Mouse (Mus musculus) lung, postnatal 14 days (tissue): ENCODE measurements around the gene Usp29.
"Not testable (repeated sequence)": the region's sequence is repeated elsewhere in the genome, so short reads cannot be mapped to it uniquely, and the experiment has no call there.

Source experiments
- DNase-seq: peaks from one replicate; pipeline ENCODE4 v3.0.0; 2021

Gene Usp29

DNA sequence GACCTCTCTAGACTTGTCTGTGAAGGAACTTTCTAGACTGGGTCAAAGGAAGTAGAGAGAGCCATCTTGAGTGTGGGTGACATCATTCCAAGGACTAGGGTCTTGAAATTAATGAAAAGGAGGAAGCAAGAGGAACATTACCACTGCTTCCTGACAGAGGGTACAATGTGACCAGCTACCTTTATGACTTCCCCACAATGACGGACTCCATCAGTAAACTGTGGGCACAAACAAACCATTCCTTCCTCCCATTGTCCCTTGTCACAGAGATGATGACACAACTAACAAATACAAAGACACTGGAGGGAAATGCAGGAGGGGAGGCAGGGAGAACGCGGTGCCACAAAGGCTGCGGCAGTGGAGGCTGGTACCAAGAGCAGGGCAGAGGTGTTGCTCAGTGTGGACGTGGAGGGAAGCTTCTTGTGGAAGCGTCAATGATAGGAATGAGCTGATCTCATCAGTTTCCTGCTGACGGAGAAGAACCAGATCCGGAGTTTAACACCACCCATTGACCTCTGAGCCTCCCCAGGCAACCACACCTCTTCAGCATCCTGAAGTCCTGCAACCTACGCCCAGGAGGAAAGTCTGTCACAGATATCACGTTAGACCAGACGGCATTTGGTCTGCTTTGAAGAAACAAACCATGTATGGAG is 149.3 kb downstream of the Usp29 start:
- DNase-seq = no peak

DNA sequence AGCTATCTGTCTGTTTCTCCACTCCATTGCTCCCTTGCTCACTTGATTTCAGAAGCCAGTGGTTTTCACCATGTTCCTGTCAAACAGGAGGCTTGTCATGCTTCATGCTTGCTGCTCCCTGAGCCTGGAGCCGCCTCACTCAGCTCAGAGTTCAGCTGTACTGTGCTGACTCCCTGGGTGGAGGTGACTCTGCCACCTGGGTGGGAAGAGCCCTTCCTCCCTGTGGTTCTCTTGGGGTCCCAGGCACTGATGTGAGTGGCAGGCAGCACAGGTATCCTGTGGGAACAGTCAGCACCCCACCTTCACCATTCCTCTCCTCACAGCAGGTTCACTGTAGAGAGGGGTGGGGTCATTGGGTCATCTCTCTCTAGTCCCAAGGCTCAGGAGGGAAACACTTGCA is 150.5 kb downstream of the Usp29 start:
- DNase-seq = not testable (repeated sequence)

DNA sequence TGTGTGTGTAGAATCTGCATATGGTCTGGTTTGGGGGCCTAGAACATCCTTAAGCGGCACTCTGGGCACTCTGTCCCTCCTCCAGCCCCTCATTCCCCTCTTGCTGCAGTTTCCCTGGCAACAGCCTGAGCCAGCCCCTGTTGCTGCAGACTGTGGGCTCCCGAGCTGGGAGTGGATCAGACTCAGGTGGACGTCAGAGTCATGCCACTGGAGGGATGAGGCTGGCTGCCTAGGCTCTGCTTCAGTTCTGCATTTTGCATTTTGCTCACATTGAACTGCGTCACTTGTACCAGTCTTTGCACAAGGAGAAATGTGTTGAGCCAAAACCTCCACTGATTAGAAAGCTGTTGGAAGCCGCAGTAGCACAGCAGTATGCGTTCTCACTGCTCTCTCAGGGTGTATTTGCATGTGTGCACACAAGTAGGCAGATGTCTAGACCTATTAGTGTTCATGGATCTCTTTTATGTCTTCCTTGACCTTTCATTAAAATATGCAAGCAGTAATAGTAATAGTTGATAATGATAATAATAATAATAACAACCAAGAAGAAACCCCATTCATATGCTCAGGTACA is 151.2 kb downstream of the Usp29 start:
- DNase-seq = no peak

DNA sequence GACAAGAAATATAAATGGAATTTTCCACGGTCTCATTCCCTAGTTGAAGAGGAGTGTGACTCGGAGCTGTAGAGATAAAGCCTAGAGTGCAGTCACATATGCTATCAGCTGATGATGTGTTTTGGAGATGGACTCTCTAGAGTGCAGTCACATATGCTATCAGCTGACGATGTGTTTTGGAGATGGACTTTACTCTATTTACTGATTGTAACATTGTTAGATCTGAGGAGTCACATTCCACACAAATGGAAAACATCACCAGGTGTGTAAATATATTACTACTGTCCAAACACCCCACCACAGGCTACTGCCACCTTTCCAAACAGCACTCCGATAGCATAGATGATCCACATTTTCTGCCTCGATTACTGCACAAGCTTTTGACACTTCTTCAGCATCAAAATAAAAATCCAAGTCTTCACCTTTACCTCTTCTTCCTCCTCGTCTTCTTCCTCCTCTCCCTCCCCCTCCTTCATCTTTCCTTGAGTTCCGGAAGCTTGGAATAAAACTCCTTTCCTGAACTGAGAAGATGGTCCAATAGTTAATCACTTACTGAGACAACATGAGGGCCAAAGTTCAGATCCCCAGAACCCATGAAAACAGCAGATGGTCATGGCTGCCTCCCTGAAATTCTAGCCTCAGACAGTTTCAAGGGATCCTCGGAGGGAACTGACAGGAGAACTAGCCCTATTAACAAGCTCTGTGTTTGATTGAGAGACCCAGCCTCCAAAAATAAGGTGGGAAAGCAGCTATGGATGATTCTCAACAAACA is 153.2 kb downstream of the Usp29 start:
- no peak for DNase-seq

DNA sequence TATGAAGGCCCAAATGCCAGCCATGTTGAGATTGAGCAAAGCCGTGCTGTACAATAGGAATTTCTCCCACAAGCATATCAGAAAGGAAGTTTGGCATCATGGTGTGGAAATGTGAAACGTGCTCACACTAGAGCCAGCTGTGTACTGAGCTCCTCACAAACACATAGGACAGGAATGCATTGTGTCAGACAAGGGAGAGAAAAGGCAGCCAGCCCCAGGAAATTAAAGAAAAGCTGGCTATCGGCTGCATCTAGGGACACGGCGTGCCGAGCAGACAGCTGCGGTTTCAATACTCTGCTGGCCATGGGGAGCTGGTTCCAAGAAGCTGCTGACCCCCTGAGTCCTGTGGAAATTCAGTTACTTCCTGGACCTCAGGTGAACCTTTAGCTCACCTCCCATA is 155.0 kb downstream of the Usp29 start:
- no peak for DNase-seq

DNA sequence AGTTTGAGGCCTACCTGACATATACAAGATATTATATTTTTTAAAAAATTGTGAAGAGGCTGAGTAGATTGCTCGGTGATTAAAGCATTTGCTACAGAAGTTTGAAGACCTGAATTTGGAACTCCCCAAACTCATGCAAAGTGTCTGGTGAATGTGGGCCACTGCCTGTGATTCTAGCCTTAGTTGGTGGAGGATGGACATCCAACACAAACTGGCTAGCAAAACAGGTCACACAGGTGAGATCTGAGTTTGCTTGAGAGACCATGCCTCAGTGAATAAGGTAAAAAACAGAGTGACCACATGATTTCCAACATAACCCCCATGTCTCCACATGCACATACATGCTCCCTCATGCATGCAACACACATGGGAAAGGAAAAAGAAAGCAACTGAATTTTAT is 156.5 kb downstream of the Usp29 start:
- DNase-seq = no peak

DNA sequence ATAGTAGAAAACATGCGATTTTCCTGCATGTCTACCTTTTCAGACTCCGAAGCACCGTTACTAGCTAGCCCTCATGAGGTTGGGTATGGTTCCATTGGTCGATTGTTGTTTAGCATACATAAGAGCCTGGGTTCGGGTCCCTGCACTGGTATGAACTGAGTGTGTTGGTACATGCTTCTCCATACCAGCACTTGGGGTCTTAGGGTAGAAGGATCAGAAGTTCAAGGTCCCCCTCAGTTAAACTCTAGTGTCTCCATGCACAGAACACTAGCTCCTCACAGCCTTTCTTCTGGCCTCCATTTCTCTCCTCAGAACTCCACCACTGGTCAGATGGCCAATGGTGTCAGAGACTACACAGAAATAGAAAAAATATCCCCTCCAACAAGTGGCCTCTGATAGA is 159.5 kb downstream of the Usp29 start:
- DNase-seq = no peak

DNA sequence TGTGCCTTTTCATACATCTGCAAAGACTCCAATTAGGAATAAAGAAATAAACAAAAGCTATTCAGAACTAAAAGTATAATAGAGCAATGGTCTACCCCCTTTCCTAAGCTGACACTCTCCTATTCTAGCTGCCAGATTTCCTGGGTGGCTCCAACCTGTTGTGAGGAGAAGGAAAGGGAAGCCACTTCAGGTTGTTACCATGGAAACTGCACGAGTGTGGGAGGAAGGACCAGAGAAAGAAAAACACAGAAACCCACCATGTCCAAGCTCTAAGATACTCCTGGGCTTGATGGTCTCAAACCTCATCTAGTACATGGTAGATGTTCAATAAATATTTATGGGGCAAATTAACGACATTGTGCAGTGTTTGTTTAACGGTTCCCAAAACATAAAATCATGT is 160.8 kb downstream of the Usp29 start:
- no peak for DNase-seq

DNA sequence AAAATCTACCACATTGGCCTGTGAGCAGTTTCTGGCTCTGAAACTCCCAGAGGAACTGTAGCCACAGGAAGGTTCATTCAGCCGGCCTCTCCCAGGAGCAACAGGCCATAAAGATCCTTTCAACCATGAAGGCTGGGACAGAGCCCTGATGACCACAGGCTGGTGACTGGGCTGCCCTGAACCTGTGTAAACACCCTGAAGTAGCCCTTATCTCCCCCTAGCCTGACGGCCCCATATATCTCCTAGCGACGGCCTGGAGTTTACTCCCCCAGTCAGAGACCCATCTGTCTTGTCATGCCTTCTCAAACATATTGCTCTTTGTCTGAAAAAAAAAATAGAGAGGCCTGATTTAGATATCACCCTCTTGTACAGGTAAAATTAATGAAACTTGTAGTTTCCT is 166.6 kb downstream of the Usp29 start:
- not testable (repeated sequence) for DNase-seq

DNA sequence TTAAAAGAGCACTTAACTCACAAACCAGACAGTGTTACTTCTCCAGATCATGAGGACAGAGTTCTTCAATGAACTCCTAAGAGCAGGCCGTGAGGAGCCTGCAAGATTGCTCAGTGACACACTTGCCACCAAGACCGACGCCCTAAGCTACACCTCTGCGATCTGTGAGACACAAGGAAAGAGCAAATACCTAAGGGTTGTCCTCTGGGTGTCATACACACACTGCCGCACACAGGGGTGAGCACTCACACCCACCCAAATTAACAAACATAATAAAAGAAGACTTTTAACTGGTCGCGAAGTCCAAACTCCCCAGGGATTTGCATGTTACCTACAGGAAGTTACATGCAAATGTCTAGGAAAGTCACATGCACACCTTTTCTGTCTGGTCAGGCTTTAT is 170.3 kb downstream of the Usp29 start:
- DNase-seq = no peak

DNA sequence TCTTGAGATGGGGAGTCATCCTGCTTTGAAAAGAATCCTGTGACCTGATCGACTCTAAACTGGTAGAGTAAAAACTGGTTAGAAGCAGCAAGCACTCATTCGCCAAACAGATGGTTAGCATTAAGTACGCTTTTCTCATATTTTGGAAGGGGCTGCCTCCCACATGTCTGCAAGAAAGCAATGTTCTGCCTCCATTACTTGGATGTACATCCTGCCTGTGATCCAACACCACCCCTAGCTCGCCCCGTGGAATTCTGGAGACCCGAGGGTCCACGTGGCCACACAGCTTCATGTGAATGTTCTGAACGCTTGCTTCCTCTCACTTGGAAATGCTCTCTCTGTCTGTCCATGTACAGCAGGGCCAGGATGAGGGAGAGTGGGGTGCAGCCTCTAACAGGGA is 173.1 kb downstream of the Usp29 start:
- no peak for DNase-seq

DNA sequence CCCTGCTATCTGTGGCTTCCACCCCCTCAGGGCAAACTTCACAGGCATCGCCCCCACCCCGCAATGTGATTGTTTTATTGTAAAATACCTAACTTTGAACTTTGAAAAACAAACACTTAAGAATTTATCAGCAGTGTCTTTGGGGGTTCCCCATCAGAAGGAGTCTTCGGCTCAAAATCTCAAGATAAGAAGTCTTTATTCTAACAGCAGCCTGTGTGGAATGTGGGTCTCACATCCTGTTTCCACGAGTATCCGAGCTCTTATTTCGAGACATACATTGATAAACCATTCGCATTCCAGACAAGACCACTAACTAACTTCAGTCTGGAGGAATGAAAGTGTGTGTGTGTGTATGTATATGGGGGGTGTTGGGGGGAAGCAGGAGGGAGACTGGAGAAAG is 180.1 kb downstream of the Usp29 start:
- DNase-seq = no peak

DNA sequence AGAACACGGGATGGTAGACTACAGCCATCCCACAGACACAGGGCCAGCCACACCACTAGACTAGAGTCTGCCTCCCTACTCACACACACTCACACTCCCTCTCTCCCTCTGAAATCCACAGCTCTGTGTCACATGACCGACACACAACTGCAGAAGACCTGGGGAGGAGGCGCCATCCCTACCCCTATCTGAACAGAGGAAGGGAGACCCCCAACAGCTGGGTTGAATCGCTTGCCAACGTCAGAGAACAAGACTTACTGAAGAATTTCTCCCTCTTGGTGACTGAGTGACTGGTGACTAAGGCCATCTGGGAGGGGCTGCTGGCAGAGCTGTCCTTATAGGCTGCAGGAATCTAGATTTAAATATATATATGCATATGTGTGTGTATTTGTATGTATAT is 181.4 kb downstream of the Usp29 start:
- peak; percentile 21 for DNase-seq

DNA sequence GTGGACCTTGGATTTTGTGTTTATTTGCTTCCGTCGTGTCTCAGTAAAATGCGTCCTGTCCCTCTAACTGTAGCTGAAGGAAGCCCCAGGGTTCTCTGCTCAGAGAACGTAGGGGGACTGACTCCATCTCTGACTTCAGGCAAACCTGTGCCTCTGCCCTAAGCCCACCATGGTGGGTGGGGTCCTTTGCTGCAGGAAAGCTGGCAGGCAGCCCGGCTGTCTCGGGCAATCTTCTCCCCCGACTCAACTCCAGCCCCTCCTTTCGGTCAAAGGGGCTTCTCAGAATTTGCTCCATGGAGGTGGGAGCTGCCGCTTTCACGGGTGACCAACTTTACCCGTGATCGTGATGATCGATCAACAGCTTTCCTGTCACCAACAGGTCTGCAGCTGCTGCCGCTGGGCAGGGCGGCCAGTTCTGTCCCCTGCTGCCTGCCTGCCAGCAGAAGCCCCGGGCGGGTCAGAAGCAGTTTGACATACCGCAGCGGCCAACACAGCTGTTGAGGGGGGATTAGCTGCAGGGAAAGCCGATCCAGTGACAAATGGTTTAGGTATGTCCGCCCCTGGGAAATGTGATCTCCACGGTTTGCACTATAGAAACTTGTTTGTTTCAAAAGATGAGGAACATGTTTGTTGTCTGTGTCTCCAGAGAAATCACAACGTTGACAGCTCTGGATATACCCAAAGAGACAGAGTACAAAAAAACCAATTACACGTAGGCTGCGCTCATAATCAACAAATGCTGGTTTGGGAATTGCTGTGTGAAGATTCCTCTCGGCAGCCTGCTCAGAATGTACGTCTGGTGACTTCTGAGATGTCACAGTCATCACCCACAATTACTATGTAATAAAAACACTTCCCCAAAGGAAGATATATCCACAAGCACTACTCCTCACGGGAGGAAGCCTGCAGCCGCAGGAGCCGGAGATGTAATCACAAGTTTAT is 183.3 kb downstream of the Usp29 start:
- DNase-seq = peak; percentile 26

DNA sequence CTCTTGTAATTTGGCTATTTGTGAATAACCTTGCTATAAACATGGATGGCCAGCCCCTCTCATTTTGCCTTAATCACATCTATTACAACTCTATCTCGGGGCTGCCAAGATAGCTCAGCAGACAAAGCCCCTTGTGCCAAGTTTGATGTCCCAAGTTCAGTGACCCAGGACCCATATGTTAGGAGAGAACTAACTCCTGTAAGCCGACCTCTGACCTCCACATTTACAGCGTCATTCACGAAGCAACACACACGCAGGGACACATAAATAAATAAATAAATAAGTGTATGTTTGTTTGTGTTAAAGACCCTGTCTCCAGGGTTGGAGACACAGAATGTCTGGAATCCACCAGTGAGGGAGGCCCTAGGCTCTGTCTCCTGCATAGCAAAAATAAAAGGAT is 186.7 kb downstream of the Usp29 start:
- DNase-seq = no peak

DNA sequence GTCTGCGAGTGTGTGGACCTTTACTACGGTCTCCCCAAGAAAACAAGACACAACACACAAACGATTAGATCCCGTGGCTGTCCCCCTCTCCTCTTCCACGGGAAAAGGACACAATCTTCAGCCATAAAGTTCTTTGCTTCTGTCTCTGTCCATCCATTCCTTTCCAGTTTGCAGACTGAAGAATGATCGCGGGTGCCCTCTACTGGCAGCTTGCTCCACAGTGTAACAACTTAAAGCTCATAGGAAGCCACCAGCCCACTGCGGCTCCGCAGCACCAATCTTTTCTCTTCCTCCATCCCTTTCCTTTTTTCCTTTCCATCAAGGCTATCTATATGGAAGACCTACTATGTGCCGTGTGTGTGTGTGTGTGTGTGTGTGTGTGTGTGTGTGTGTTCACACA is 187.9 kb downstream of the Usp29 start:
- peak; percentile 91 for DNase-seq

DNA sequence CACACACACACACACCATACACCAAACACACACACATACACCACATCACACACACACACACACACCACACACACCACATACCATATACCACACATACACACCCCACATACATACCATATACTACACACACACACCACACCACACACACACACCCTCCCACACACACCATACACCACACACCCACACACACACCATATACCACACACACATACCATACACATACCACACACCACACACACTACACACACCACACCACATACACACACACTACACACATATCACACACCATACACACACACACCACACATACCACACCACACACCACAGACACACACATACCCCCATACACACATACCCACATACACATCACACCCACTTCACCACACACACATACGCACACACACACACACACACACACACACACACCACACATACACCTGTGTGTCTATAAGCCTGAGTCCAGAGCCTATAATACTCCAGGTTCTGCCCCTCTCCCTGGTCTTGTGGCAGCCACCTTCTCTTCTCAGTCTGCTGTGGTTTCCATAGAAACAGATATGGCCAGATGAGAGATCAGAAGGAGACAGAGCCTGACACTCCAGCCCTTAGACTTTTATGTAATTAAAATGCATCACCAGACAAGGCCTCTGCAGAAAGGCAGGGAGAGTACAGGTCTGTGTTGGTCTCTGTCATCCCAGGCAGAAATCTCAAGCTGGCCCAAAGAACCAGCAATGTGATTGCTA is 188.9 kb downstream of the Usp29 start:
- DNase-seq = no peak

DNA sequence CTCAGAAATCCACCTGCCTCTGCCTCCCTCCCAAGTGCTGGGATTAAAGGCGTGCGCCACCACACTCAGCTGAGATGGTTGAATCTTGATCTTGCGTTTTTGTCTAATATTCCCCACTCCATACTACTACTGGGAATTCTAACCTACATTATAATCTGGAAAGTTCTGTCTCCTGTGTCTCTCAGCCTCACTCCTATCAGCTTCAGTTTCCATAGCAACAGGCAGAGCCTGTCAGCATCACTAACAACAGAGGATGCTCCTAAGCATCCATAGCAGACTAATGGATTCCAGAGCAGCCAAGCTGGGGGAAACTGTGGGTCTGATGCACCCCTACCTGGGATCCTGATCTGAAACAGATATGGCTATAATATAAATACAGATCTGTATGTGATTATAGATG is 193.1 kb downstream of the Usp29 start:
- no peak for DNase-seq

DNA sequence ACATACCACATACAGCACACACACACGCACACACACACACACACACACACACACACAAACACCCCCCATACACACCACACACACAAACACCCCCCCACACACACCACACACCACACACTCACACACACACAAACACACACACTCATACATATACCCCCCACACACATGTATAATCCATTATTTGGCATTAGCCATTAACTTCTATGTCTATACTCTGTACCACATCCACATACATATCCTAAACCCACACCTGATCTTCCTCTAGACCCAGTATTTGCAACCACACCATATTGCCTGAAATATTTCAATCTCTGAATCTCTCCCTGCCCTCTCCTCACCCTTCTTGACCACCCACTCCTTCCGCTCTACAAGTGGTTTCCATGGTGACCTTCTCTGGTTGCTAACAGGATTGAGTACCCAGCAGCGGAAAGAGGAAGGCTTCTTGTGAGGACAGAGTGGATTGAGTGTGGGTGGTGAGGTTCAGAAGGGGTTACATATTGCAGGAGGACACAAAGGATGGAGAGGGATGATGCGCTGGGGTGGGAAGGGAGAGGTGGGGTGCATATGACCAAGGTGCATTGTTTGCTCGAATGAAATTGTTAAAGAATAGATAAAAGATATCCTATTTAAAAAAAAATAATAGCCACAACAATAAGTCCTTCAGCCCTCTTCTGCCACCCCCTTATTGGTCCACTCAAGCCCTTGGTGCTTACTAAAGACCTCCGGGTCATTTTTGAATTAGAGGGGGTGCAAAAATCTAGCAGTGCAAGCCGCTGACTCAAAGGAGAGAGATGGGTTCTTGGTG is 195.8 kb downstream of the Usp29 start:
- no peak for DNase-seq

DNA sequence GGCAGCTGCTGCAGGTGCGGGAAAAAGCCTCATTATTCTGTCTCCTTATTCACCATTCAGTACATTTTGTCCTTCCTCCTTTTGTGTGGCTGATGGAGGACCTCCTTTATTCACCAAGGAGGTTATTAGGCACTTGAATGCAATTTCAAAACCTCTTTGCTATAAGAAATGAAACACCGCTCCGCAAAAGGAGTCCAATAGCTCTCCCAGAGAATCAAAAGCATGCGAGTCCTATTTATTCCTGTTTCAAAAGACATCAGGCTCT is 196.3 kb downstream of the Usp29 start:
- no peak for DNase-seq

DNA sequence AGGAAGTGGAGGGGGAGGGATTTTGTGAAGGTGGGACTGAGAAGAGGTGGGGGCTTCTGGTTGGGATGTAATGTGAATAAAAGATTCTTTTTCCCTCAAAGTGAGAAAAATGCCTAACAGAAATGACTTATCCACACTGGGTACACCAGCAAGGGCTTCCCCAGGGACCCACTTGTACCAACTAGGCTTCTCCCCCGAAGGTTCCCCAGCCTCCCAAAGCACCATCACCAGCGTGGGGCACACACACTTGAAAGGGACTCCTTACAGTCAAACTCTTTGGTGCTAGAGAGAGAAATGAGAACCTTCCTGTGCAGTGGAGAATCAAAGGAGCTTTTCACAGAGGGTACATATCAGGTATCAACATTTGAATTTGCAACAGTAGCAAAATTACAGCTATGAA is 198.9 kb downstream of the Usp29 start:
- DNase-seq = no peak

DNA sequence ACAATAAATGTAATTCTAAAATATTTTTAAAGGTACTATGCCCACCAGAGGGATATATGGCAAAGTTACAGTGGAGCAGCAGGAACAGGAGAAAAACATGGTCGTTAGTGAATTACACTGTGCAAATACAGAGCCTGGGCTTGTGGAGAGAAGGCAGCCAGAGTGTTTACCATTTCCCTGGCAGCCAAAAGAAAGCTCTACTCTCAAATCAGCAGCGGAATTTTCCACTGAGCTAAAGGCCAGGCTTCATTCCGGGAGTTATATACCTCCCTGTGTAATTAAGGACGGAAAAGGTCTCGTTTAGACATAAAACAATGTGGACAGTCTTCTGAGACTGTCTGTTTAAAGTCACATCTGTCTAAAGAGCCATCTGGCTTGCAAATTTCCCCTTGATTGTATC is 204.4 kb downstream of the Usp29 start:
- no peak for DNase-seq
